ENCODE assay signal across 7 mouse cellular contexts in the genomic region with DNA sequence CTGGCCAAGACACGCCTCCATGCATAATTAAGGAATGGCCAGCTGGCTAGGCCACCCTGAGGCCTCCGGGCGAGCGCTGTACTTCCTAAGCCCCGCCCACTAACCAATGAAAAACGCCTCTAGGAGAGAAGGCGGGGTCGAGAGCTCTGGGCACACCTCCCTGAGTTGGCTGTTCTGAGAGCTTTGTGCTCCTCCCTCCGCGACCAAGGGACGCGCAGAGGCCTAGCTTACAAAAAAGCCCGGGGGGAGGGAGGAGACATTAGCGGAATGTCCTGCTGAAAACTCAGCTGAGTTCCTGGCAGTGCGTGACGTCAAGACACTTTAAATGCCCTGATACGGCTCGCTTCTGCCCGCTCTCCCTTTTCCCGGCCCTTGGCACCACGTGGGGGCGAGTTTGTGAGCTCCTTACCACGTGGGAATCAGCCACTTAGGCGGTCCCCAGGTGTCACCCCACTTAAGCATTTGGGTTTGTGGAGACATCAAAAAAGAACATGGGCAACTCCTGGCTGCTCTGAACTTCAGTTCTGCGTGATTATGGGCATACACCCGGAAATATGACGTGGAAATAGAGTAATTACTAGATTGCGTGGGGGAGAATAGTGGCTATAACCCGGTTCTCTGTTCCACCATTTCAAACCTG. TPM values are rescaled to one million over a fixed set of nuclear protein-coding genes. Genes with fewer than 3 reads are reported as not detected.
A peak's percentile ranks its signal among the peaks of the same experiment; 100 is the strongest.
DNase-seq lines count a peak whose midpoint lies in the region; ATAC-seq and TF ChIP-seq lines count a peak whose summit lies in the region.

A gene (minus strand): TSS at position 29 of the 640 bp plus-strand sequence.

- H3K9me3 ChIP-seq in intestine, postnatal 0 days (ENCODE audit: control insufficient read depth), result no peaks in the 10 kb centered on the region
- H3K9me3 ChIP-seq in midbrain, embryonic 12.5 days, result no peaks in the 10 kb centered on the region

- peak within 1 kb of the TSS; percentile 93 for H3K9ac ChIP-seq in intestine, postnatal 0 days (ENCODE audit: low read depth, low read length)
- peak within 1 kb of the TSS; percentile 86 for H3K9ac ChIP-seq in midbrain, embryonic 12.5 days (replicated peaks)

- under 1% methylated on average over 29 of the region's 29 CpGs for WGBS in intestine, postnatal 0 days
- under 1% methylated on average over 29 of the region's 29 CpGs for WGBS in midbrain, embryonic 12.5 days
- under 1% methylated on average over 29 of the region's 29 CpGs for WGBS in small intestine, adult 2 months

- TF ChIP-seq CTCF in intestine, postnatal 0 days (IDR thresholded peaks at IDR 0.05; ENCODE audit: low read depth), result no peak
- no peak for TF ChIP-seq CTCF in small intestine, adult 2 months (IDR thresholded peaks at IDR 0.05; ENCODE audit: extremely low read depth, insufficient read length, insufficient replicate concordance, low read depth, low read length)

- intact Hi-C loops in left cerebral cortex, postnatal 4 days (cut with DNase I), result no loop called here

- peak within 1 kb of the TSS; percentile 96 for H3K4me3 ChIP-seq in intestine, postnatal 0 days (ENCODE audit: low read depth, low read length)
- H3K4me3 ChIP-seq in midbrain, embryonic 12.5 days, result peak within 1 kb of the TSS; percentile 91
- peak within 1 kb of the TSS; percentile 96 for H3K4me3 ChIP-seq in small intestine, adult 2 months (ENCODE audit: low read depth, low read length)

- DNase-seq in adrenal gland, adult 8-10 months, result peak; percentile 99
- DNase-seq in embryo, embryonic 11.5 days (ENCODE audit: low read depth, low spot score), result peak; percentile 100
- DNase-seq in gonadal fat pad, adult 2 months (ENCODE audit: low read depth), result peak; percentile 89
- DNase-seq in left cerebral cortex, postnatal 4 days, result peak; percentile 100

- peak; percentile 99 for ATAC-seq in intestine, postnatal 0 days
- peak; percentile 98 for ATAC-seq in midbrain, embryonic 12.5 days (ENCODE audit: low FRiP score, low read depth)

- no peak; the same call in none of the 2 replicates for TF ChIP-seq POLR2A in small intestine, adult 2 months (IDR thresholded peaks at IDR 0.05; ENCODE audit: low read depth, low read length)

- peak within 1 kb of the TSS; percentile 97 for H3K27ac ChIP-seq in intestine, postnatal 0 days (ENCODE audit: low read depth, low read length)
- H3K27ac ChIP-seq in midbrain, embryonic 12.5 days (replicated peaks), result peak within 1 kb of the TSS; percentile 58; the same call in 1 of the 2 replicates
- peak within 1 kb of the TSS; percentile 93 for H3K27ac ChIP-seq in small intestine, adult 2 months (ENCODE audit: insufficient read depth, low read depth, low read length)

- peak within 1 kb of the TSS; percentile 71 for H3K4me2 ChIP-seq in intestine, postnatal 0 days (replicated peaks; ENCODE audit: low read depth)
- peak within 1 kb of the TSS; percentile 70 for H3K4me2 ChIP-seq in midbrain, embryonic 12.5 days (replicated peaks)

- H3K36me3 ChIP-seq in intestine, postnatal 0 days (ENCODE audit: control insufficient read depth, insufficient read depth), result no peaks in the 10 kb centered on the region
- no peaks in the 10 kb centered on the region for H3K36me3 ChIP-seq in midbrain, embryonic 12.5 days
- no peaks in the 10 kb centered on the region for H3K36me3 ChIP-seq in small intestine, adult 2 months (ENCODE audit: control insufficient read depth, insufficient read depth, low read length)

- no peaks in the 10 kb centered on the region for H3K27me3 ChIP-seq in intestine, postnatal 0 days (replicated peaks; ENCODE audit: control insufficient read depth, insufficient read depth, low read length)
- 0 out of 2 replicates have a peak, but pooled peaks cover 4% of the 10 kb centered on the region for H3K27me3 ChIP-seq in midbrain, embryonic 12.5 days
- no peaks in the 10 kb centered on the region for H3K27me3 ChIP-seq in small intestine, adult 2 months (ENCODE audit: control insufficient read depth, insufficient read depth, low read length)

- peaks cover 4% of the 10 kb centered on the region; the same call in 1 of the 2 replicates for H3K4me1 ChIP-seq in intestine, postnatal 0 days (replicated peaks; ENCODE audit: control insufficient read depth, insufficient read depth, low read length)
- peaks cover 21% of the 10 kb centered on the region for H3K4me1 ChIP-seq in midbrain, embryonic 12.5 days
- H3K4me1 ChIP-seq in small intestine, adult 2 months (ENCODE audit: control insufficient read depth, insufficient read depth, insufficient read length, low read length), result peaks cover 8% of the 10 kb centered on the region; the same call in 1 of the 2 replicates

RNA-seq across cellular contexts. Expression of the gene that starts here (rescaled TPM):
- 100 to 1,000 TPM in 1 of 4 experiments, 10 to 100 TPM in 3; 84.0 to 116 (median 95.7) TPM for total RNA-seq in adrenal gland, adult 8-10 months (2022)
- 106 and 115 TPM in 2 replicates for polyA plus RNA-seq in gonadal fat pad, adult 2 months (2012; rRNA removed)
- 61.2 and 68.6 TPM in 2 replicates for polyA plus RNA-seq in intestine, postnatal 0 days (2015; fragmentation: Nextera tagmentation; extraction: Ambion mirVana)
- 10 to 100 TPM; 32.4 to 36.7 TPM for total RNA-seq in left cerebral cortex, postnatal 4 days (2021)
- 31.7 and 35.0 TPM in 2 replicates for polyA plus RNA-seq in midbrain, embryonic 12.5 days (2016; fragmentation: Nextera tagmentation; extraction: Ambion mirVana)
- 55.2 and 106 TPM in 2 replicates for polyA plus RNA-seq in small intestine, adult 2 months (2012; rRNA removed)

Comparison
In these comparisons a context has a peak if more than half of its experiments do, and no peak if none do; other contexts are left out.
1. Peak in every context shown above with its lines: DNase-seq, ATAC-seq, H3K4me3 ChIP-seq and H3K27ac ChIP-seq.